Mouse (Mus musculus) forebrain, embryonic 10.5 days (tissue): ENCODE measurements around the gene Rb1. TPM values are rescaled to one million over a fixed set of nuclear protein-coding genes. Genes with fewer than 3 reads are reported as not detected.

Experiments used
- DNase-seq: peaks from one replicate; pipeline ENCODE4 v3.0.0-alpha.2; 2017; ENCODE audit warnings: low spot score; ENCODE audit errors: extremely low spot score
- H3K27ac ChIP-seq: fragments of 300-500 bp; sonication (generic); 2 replicates; pipeline ENCODE4 v1.5.1; 2016; ENCODE audit warnings: mild to moderate bottlenecking
- H3K27me3 ChIP-seq: fragments of 300-500 bp; sonication (generic); 2 replicates; pipeline ENCODE4 v1.6.1; 2016; ENCODE audit warnings: mild to moderate bottlenecking; ENCODE audit not compliant: poor library complexity, severe bottlenecking
- H3K36me3 ChIP-seq: fragments of 300-500 bp; sonication (generic); replicated peaks from 2 replicates; pipeline ENCODE4 v1.6.1; 2016; ENCODE audit warnings: mild to moderate bottlenecking, moderate library complexity
- H3K4me1 ChIP-seq: fragments of 300-500 bp; sonication (generic); 2 replicates; pipeline ENCODE4 v1.6.1; 2016
- H3K4me3 ChIP-seq: fragments of 300-500 bp; sonication (generic); 2 replicates; pipeline ENCODE4 v1.5.1; 2016; ENCODE audit warnings: mild to moderate bottlenecking, moderate library complexity
- H3K9me3 ChIP-seq: fragments of 300-500 bp; sonication (generic); 2 replicates; pipeline ENCODE4 v1.6.1; 2016; ENCODE audit warnings: mild to moderate bottlenecking, moderate library complexity
- WGBS: fragments of 180-500 bp; shearing (Covaris S2); methylation state at CpG from one replicate; pipeline ENCODE4 v1.1.7; 2016; 5-methylcytosine and 5-hydroxymethylcytosine counted together
- polyA plus RNA-seq: library from polyadenylated mRNA; unstranded; fragments of >200 nt; fragmentation: Nextera tagmentation; extraction: Ambion mirVana; gene quantifications from 2 replicates; pipeline ENCODE4 v1.2.1, GENCODE M21; 2016

Gene Rb1
- polyA plus RNA-seq, 1 experiment from 2014 or later: 27.7 TPM

DNA sequence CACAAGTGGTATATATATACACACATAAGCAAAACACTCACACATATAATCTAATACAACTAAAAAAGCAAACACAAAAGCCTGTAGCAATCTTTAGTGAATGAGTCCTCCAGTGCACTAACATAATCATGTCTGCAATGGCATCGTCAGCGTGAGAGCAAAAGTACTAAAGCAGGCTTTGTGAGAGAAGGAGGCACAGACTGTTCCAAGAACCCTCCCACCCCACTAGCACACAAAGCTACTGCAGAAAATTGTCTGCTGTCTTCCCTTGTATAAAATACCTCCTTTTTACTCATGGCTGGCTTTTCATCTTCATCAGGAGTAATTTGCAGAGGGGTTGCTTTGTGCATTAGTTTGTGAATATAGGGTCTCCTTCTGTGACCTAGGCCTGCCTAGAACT, 73.3 kb downstream of the Rb1 start:
- H3K4me1 ChIP-seq: peaks cover 19% of the 10 kb centered on the region
- H3K4me3 ChIP-seq: no peak overlapping the region
- H3K27ac ChIP-seq: no peak overlapping the region
- no peaks in the 10 kb centered on the region for H3K9me3 ChIP-seq
- no peak for DNase-seq
- no peaks in the 10 kb centered on the region; the same call in 1 of the 2 replicates for H3K36me3 ChIP-seq
- no peaks in the 10 kb centered on the region for H3K27me3 ChIP-seq
- 77% methylated on average over 2 of the region's 2 CpGs for WGBS

DNA sequence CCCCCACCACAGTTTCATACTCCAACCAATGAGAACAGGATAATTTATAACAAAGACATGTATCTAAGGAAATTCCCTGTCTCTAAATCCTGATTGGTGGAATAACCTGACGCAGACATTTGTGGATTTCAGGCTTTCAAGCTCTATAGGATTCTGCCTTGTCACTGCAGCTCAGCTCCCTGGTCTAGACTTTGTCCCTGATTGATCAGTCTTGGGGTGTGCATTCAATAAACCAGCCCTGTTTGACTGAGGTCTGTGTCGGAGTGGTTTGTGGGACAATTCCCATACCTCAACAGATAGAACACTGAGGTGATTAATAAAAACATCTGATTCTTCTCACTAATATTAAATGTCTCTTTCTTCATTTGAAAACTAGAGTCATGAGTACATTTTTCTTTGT, 75.6 kb downstream of the Rb1 start:
- Histone ChIP-seq H3K27ac (no peak overlapping the region), H3K27me3 (no peaks in the 10 kb centered on the region), H3K9me3 (no peaks in the 10 kb centered on the region), H3K4me3 (no peak overlapping the region), H3K4me1 (peaks cover 19% of the 10 kb centered on the region), H3K36me3 (no peaks in the 10 kb centered on the region; the same call in 1 of the 2 replicates)
- WGBS: 92% methylated on average over 2 of the region's 2 CpGs
- no peak for DNase-seq

DNA sequence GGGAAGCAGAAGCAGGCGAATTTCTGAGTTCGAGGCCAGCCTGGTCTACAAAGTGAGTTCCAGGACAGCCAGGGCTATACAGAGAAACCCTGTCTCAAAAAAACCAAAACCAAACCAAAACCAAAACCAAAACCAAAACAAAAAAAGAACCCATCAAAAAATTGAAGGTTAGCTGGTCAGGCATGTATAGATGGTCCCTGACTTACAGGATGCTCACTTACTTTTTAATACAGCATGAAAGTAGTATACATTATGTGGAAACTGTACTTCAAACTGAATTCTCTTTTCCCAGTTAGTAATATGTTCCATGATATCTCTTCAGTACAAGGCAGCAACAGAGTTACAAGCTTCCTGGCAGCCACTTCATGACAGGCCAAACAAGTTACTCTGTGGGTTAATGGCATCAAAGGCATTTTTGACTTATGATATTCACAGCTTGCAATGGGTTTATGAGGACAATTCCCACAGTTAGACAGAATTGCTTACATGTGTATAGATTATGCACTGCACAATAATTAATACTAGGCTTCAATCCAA, 81.5 kb downstream of the Rb1 start:
- Histone ChIP-seq H3K27me3 (no peaks in the 10 kb centered on the region), H3K4me3 (no peak overlapping the region), H3K36me3 (peaks cover 25% of the 10 kb centered on the region), H3K9me3 (no peaks in the 10 kb centered on the region), H3K4me1 (peaks cover 3% of the 10 kb centered on the region; the same call in 1 of the 2 replicates), H3K27ac (no peak overlapping the region)
- no peak for DNase-seq
- WGBS: 94% methylated on average over 2 of the region's 2 CpGs

DNA sequence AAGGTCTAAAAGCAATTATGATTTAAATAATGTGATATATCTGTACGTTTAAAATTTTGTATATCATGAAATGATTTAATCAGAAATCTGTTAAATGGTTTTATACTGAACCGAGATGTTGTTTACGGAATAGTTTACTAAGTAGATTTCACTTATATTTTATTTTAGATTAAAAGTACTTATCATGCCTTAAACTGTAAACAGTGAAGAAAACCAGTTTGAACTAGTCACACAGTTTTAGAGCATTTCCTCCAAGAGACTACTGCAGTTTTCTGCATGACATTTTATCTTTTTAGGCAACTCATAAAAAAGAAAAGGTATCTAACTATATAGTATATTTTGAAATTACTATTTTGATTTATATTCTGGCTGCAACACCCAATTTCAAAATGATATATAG, 85.8 kb downstream of the Rb1 start:
- no peak for DNase-seq
- H3K27ac ChIP-seq: peak overlapping the region; percentile 94
- peaks cover 28% of the 10 kb centered on the region for H3K36me3 ChIP-seq
- peaks cover 25% of the 10 kb centered on the region for H3K4me1 ChIP-seq
- WGBS: 62% methylated on average over 3 of the region's 3 CpGs
- no peaks in the 10 kb centered on the region for H3K27me3 ChIP-seq
- H3K9me3 ChIP-seq: no peaks in the 10 kb centered on the region
- H3K4me3 ChIP-seq: peak overlapping the region; percentile 63

DNA sequence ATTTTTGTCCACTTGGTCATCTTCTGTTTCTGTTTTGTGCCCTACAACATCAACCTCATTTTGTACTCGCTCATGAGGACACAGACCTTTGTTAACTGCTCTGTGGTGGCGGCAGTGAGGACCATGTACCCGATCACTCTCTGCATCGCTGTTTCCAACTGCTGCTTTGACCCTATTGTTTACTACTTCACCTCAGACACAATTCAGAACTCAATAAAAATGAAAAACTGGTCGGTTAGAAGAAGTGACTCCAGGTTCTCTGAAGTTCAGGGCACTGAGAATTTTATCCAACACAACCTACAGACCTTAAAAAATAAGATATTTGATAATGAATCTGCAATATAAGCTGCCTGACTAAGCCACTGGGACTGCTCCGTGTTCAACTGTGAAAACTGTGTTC, 86.3 kb downstream of the Rb1 start:
- Histone ChIP-seq H3K4me3 (peak overlapping the region; percentile 63), H3K27ac (peak overlapping the region; percentile 94), H3K4me1 (peaks cover 30% of the 10 kb centered on the region), H3K9me3 (no peaks in the 10 kb centered on the region), H3K27me3 (no peaks in the 10 kb centered on the region), H3K36me3 (peaks cover 23% of the 10 kb centered on the region)
- peak; percentile 25 for DNase-seq
- 0% methylated on average over 6 of the region's 6 CpGs for WGBS

DNA sequence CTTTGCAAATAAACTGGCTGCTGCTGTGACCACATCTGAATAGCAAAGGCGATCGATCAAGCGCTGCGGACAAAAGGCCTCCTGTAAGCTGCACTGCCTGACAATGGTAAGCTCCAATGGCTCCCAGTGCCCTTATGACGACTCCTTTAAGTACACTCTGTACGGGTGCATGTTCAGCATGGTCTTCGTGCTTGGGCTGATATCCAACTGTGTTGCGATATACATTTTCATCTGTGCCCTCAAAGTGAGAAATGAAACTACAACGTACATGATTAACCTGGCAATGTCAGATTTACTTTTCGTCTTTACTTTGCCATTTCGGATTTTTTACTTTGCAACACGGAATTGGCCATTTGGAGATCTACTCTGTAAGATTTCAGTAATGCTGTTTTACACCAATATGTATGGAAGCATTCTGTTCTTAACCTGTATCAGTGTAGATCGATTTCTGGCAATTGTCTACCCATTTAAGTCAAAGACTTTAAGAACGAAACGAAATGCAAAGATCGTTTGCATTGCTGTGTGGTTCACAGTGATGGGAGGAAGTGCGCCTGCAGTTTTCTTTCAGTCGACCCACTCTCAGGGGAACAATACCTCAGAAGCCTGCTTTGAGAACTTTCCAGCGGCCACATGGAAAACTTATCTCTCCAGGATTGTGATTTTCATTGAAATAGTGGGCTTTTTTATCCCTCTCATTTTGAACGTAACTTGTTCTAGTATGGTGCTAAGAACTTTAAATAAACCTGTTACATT, 86.9 kb downstream of the Rb1 start:
- under 1% methylated on average over 20 of the region's 20 CpGs for WGBS
- H3K9me3 ChIP-seq: no peaks in the 10 kb centered on the region
- H3K4me1 ChIP-seq: peaks cover 36% of the 10 kb centered on the region
- H3K27me3 ChIP-seq: no peaks in the 10 kb centered on the region
- peak overlapping the region; percentile 94 for H3K27ac ChIP-seq
- DNase-seq: peak; percentile 60
- H3K36me3 ChIP-seq: peaks cover 21% of the 10 kb centered on the region
- H3K4me3 ChIP-seq: peak overlapping the region; percentile 63

DNA sequence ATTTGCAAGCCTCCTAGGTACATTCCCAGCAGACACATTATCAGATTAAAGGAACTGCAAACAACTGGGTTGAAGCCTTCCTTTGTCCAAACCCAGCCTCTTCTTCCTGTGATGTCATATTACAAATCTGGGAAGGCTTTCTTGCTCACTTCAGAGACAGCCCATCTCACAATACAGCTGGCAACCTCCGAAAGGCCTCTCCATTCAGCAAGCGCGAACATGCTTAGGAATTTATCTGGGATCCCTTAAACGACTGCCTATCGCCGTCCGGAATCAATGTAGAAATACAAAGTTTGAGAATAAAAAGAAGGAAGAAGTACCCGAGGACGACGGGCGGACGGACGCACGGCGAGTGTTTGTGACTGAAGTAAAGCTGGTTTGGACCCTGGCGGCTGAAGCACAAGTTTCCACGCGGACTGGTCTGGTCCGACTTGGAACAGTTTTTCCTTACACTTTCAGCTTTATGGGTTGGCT, 87.7 kb downstream of the Rb1 start, which contains the start of gene Lpar6:
Lpar6 (plus strand) TSS at position 48 of the 474 bp plus-strand sequence.
- H3K27me3 ChIP-seq: no peaks in the 10 kb centered on the region
- DNase-seq: peak; percentile 69

DNA sequence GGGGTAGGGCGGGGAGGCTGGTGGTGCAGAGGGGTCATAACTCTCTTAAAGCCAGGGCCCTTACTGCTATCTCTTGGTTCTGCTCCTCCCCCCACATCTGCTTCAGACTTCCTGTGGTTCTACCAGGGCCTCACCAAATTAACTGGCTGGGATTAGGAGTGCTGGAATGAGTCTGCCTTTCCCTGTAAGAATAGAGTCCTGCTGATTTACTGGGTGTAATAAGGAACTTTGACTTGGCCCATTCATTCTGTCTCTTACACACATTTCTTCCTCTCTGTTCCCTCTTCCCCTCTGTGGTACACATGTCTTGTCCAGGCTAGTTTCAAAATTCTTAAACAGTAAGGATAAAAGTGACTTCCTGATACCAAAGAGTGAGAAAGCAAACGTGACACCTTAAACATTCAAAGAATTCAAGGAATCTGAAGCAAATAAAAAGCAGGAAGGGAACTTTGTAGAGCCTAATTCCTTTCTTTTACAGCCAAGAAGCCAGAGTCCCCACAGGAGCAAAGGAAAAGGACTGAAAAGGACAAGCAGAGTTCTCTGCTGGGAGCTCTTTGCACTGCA, 91.1 kb downstream of the Rb1 start:
- Histone ChIP-seq H3K36me3 (peaks cover 12% of the 10 kb centered on the region), H3K27me3 (no peaks in the 10 kb centered on the region), H3K4me1 (peaks cover 44% of the 10 kb centered on the region), H3K27ac (peak overlapping the region; percentile 78), H3K4me3 (no peak overlapping the region), H3K9me3 (no peaks in the 10 kb centered on the region; the same call in 1 of the 2 replicates)
- peak; percentile 31 for DNase-seq
- 6% methylated on average over 2 of the region's 2 CpGs for WGBS

More for the DNA sequence above, 87.7 kb downstream of the Rb1 start, which contains the start of gene Lpar6:
- Histone ChIP-seq H3K4me3 (peak within 1 kb of the TSS; percentile 63), H3K27ac (peak within 1 kb of the TSS; percentile 94), H3K4me1 (peaks cover 36% of the 10 kb centered on the region), H3K9me3 (no peaks in the 10 kb centered on the region), H3K36me3 (peaks cover 19% of the 10 kb centered on the region)
- whole genome bisulfite sequencing: under 1% methylated on average over 19 of the region's 19 CpGs

DNA sequence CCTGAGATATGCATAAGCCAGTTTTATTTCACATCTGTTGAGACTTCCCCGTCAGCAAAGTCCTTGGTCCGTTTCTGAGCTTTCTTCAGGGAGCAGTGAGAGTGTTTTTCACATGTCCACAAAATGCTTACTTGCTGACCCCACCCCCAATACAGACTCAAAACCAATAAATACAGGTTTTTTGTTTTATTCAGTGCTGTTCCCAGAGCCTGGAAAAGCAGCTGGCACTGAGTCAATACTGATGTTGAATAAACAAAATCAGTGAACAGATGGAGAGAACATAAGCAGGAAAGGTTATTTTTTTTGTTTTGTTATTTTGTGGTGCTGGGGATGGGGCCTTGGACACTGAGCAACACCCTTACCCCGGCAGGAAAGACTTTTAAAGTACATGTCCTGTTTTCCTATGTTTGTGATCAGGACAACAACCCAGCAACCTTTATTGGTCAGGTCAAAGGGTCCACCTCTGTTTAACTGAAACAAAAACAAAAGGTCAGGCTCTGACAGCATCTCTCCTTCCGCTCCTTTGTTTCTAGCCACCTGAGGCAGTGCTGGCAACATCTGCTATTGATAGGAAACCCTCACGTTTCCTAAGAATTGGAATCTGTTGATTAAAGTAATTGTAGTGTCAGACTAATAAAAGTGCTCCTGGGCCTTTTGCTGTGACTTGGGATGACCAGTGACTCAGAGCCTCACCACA, 94.2 kb downstream of the Rb1 start:
- Histone ChIP-seq H3K36me3 (peaks cover 12% of the 10 kb centered on the region), H3K4me3 (no peak overlapping the region), H3K4me1 (peaks cover 32% of the 10 kb centered on the region), H3K9me3 (no peaks in the 10 kb centered on the region; the same call in 1 of the 2 replicates), H3K27ac (peak overlapping the region; percentile 60), H3K27me3 (no peaks in the 10 kb centered on the region)
- WGBS: 15% methylated on average over 5 of the region's 5 CpGs
- DNase-seq: no peak

DNA sequence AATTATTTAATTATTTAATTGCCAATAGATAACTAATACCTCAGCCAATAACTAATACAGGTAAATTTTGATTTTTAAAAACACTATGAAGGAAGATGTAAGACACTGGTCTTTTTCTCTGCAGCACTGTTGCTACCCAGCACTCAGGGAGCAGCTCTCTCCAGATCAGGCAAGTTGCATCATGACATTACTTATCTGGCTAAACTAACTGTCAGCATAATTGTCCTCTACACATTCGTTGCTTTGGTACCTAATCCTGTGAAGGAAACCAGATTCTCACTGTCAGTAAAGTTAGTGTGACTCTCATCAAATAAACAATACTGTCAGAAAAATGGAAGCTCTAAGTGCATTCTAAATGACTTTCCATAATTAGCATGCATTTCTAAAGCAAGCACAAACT, 98.8 kb downstream of the Rb1 start:
- H3K4me3 ChIP-seq: no peak overlapping the region
- H3K9me3 ChIP-seq: no peaks in the 10 kb centered on the region; the same call in 1 of the 2 replicates
- H3K27me3 ChIP-seq: no peaks in the 10 kb centered on the region
- H3K36me3 ChIP-seq: peaks cover 10% of the 10 kb centered on the region
- no peak for DNase-seq
- 44% methylated on average over 1 of the region's 1 CpGs for WGBS
- no peak overlapping the region for H3K27ac ChIP-seq
- peaks cover 9% of the 10 kb centered on the region for H3K4me1 ChIP-seq

DNA sequence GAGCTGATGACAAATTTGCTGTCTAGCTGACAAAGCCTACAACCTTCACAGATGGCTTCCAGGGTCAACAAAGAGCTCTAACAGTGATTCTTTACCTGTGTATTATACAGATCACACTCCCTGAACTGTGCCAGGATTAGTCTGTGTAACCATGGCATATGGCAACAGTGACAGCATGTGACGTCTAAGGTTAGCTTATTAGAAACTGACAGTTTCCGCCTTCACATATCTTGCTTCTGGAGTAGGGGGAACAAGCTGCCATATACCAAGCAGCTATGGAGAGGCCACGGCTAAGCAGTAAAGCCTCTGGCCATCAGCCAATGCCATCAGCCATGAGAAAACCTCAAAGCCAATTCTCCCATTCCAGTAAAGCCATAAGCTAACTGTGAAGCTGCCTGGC, 99.3 kb downstream of the Rb1 start:
- H3K27ac ChIP-seq: no peak overlapping the region
- H3K4me3 ChIP-seq: no peak overlapping the region
- DNase-seq: no peak
- 87% methylated on average over 3 of the region's 3 CpGs for WGBS
- no peaks in the 10 kb centered on the region; the same call in 1 of the 2 replicates for H3K9me3 ChIP-seq
- no peaks in the 10 kb centered on the region for H3K27me3 ChIP-seq
- H3K36me3 ChIP-seq: peaks cover 10% of the 10 kb centered on the region
- H3K4me1 ChIP-seq: peaks cover 4% of the 10 kb centered on the region

DNA sequence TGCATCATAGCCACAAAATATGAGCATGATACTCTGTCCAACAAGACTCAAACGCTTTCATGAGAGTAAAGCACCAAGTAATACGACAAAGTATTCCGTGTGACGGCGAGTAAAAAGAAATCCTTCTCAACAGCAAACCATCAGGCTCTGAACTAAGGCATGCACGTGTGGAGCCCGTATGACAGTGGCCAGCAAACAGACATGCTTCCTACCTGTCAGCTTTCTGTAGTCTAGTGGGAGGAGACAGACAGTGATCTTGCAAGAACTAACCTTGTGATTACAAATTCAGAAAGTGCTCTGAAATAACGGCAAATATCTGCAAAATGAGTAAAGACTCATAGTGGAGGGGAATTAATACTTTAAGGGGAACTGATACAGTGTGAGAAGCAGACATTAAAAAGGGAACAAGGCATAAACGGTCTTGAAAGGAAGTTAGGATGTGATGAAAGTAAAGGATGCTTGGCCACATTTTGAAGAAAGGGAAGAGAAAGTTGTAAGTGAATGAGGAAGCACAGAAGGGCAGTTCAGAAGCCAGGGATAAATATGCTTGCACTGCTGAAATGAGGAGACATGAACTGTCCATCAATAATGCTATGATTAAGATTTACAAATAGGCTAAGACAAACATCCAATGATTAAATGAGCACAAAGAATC, 103.2 kb downstream of the Rb1 start:
- no peak overlapping the region for H3K4me3 ChIP-seq
- 92% methylated on average over 9 of the region's 9 CpGs for WGBS
- DNase-seq: no peak

More for the DNA sequence above, 103.2 kb downstream of the Rb1 start:
- Histone ChIP-seq H3K9me3 (no peaks in the 10 kb centered on the region), H3K27ac (no peak overlapping the region), H3K27me3 (no peaks in the 10 kb centered on the region), H3K4me1 (no peaks in the 10 kb centered on the region), H3K36me3 (no peaks in the 10 kb centered on the region)
